Mouse (Mus musculus): Measurements from ENCODE around the gene H2-D1.

- TF ChIP-seq CTCF (IDR thresholded peaks at IDR 0.05; ENCODE audit: low read depth) (no peak), EP300 (IDR thresholded peaks at IDR 0.05; ENCODE audit: low read depth) (no peak)
Measured at GRCm38 (mm10) chr17:35269653-35270347, 7.3 kb downstream of the H2-D1 start.
